Mouse (Mus musculus): ENCODE measurements at regions not wholly inside any gene's neighbourhood (a gene's known extent, or its start where the extent isn't known, plus 50 kb on each side); places are given as distances from the start of the nearest gene placed in this dataset.

- TF ChIP-seq POLR2A (IDR thresholded peaks at IDR 0.05; ENCODE audit: low read depth, low read length): no peak
- TF ChIP-seq CTCF (IDR thresholded peaks at IDR 0.05; ENCODE audit: extremely low read depth, insufficient read length, insufficient replicate concordance, low read depth, low read length): no peak
Observed at GRCm38 (mm10) chr10:8007286-8007989, 51.4 kb upstream of the Tab2 start.
